Mouse (Mus musculus) lung, adult 2 months (tissue): ENCODE measurements around the gene Palld. TPM values are rescaled to one million over a fixed set of nuclear protein-coding genes. Genes with fewer than 3 reads are reported as not detected.

Source experiments
- DNase-seq: peaks from one replicate; pipeline ENCODE4 v3.0.0; 2022
- H3K4me1 ChIP-seq: fragments of 200-500 bp; 2 replicates; pipeline ENCODE4 v1.6.1; 2011; ENCODE audit warnings: low read length; ENCODE audit not compliant: control insufficient read depth, insufficient read depth
- H3K4me3 ChIP-seq: fragments of 200-500 bp; replicated peaks from 2 replicates; pipeline ENCODE3; 2011; ENCODE audit warnings: low read depth, mild to moderate bottlenecking, control low read depth, low read length; ENCODE audit errors: extremely low read depth
- CTCF ChIP-seq: fragments of 200-500 bp; IDR thresholded peaks from 2 replicates; pipeline ENCODE4 v1.5.1; 2011; ENCODE audit warnings: mild to moderate bottlenecking, low read length, control low read depth; ENCODE audit not compliant: insufficient read depth
- POLR2A ChIP-seq: fragments of 200-500 bp; IDR thresholded peaks from 2 replicates; pipeline ENCODE4 v1.6.1; 2011; ENCODE audit warnings: low read depth, mild to moderate bottlenecking, control low read depth, low read length, borderline replicate concordance; ENCODE audit errors: extremely low read depth
- WGBS: fragments of 180-500 bp; shearing (Covaris S2); methylation state at CpG from one replicate; pipeline ENCODE4 v1.1.7; 2018; 5-methylcytosine and 5-hydroxymethylcytosine counted together
- polyA plus RNA-seq: library from polyadenylated mRNA; depleted of rRNA; stranded (reverse); fragments of >200 nt; gene quantifications from 2 replicates; pipeline ENCODE4 v1.2.3, GENCODE M21; 2012

Gene Palld
- polyA plus RNA-seq, 1 experiment: 37.1 TPM

- TF ChIP-seq CTCF (no peak), POLR2A (no peak)
- no peak for DNase-seq
- 83% methylated on average over 1 of the region's 1 CpGs for WGBS
- no peak overlapping the region for H3K4me3 ChIP-seq
- peaks cover 3% of the 10 kb centered on the region for H3K4me1 ChIP-seq
Measured at GRCm38 (mm10) chr8:61588336-61588735, 314.2 kb downstream of the Palld start.

DNA sequence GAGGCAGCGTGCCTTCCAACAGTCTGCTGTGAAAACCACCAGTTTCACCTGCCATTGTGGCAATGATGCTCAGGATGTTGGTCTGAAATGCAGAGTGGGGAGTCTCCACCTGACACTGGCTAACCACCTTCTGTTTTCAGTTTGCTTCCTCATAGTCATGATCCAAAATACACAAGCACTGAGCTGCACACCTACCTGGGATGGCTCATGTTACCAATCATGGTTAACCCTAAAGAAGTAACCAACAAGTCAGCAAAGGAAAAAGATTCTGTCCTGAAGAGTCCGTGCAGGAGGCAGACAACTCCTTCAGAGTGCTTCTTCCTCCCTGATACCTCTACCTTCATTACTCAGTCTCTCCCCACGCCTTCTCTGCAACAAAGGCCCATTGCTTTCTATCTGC lies 314.8 kb downstream of the Palld start:
- TF ChIP-seq CTCF (no peak), POLR2A (no peak)
- Histone ChIP-seq H3K4me3 (no peak overlapping the region), H3K4me1 (peaks cover 3% of the 10 kb centered on the region)
- no peak for DNase-seq
- 76% methylated on average over 3 of the region's 3 CpGs for WGBS

DNA sequence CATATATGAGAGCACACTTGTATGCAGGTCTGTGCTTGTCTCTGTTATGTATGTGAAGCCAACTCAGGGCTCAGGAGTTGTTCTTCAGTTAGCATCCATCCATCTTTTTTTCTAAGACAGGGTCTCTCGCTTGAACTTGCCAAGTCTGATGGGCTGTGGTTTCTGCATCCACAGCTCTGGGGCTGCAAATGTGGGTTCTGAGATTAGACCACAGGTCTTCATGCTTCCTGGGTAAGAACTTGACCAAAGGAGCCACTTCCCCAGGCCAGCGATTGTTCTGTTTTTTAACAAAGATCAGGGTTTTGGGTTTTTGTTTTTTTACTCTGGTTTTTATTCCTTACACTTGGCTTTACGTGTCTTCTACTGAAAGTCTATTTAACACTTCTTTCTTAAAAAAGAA lies 316.0 kb downstream of the Palld start:
- WGBS: 70% methylated on average over 3 of the region's 3 CpGs
- TF ChIP-seq CTCF (no peak), POLR2A (no peak)
- no peak for DNase-seq
- H3K4me3 ChIP-seq: no peak overlapping the region
- H3K4me1 ChIP-seq: peaks cover 3% of the 10 kb centered on the region

DNA sequence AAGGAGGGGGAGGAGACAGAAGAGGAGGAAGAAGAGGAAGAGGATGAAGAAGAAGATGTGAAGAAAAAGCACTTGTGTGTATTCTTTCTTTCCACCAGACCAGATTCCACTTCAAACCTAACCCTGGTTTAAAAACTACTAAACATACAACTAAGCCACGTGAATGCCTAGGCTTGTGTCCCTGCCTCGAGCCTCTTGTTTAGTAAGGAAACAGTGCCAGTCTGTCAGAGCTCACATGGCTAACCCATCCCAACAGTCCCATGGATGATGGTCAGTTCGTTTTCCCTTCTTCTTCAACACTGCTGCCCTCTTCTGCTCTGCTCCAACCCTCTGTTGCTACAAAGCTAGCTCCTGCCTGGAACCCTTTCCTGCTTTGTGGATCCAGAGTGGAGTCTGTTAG lies 316.7 kb downstream of the Palld start:
- WGBS: 74% methylated on average over 3 of the region's 3 CpGs
- H3K4me1 ChIP-seq: peaks cover 3% of the 10 kb centered on the region
- TF ChIP-seq CTCF (no peak), POLR2A (no peak)
- DNase-seq: no peak
- H3K4me3 ChIP-seq: no peak overlapping the region

DNA sequence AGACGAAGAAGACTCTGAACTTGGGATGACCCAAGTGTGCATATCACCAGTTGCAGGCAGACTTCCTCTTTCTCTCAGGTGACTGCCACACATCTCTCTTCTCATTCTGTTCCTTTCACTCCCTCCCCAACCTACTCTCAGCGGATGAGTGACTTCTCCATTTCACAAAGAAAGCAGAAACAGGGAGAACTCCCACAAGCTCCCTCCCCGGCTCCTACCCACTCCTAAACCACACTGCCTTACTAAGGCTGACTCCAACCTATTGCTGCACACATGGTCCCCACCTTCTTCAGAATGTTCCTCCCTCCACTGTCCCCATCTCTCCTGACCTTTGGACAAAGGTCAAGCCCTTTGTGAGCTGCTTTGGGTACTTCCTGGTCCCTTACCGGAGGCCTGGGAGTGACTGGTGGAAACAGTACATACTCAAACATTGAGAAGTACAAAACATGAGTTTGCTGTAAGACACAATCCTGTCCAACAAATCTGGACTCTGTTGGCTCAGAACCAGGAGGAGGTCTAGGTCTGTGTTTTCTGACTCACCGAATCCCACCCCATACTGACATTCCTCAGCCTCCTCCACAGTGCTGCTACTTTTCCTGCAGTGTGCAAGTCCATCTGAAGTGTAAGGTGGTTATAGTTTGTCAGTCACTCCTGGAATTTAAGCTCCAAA lies 317.6 kb downstream of the Palld start:
- Histone ChIP-seq H3K4me3 (no peak overlapping the region), H3K4me1 (peaks cover 3% of the 10 kb centered on the region)
- WGBS: 57% methylated on average over 5 of the region's 5 CpGs
- DNase-seq: no peak
- TF ChIP-seq CTCF: no peak
- TF ChIP-seq POLR2A: no peak

- no peak for DNase-seq
- Histone ChIP-seq H3K4me3 (no peak overlapping the region), H3K4me1 (peaks cover 3% of the 10 kb centered on the region)
- 61% methylated on average over 8 of the region's 8 CpGs for WGBS
- TF ChIP-seq CTCF: no peak
- no peak for TF ChIP-seq POLR2A
Measured at GRCm38 (mm10) chr8:61582547-61582946, 319.9 kb downstream of the Palld start.

DNA sequence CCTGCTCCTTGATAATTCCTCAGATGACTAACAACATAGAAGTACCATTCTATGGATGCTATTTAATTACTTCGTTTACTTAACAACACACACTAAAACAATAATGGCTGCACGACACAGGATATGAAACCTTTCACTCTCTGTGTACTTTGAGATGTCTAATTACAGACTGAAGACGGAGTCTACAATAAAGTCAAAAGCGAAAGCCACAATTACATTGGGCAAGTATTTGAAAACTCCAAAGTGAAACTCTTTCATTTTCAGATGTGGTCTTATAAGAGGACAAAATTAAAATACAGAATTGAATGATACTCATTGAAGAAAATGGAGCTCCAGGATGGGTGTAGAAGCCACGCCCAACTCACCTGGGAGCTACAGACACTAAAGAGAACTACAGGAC lies 321.2 kb downstream of the Palld start:
- H3K4me1 ChIP-seq: peaks cover 3% of the 10 kb centered on the region
- WGBS: 63% methylated on average over 5 of the region's 5 CpGs

GRCm38 (mm10) chr8:61579831-61580230 lies 322.7 kb downstream of the Palld start:
- Histone ChIP-seq H3K4me3 (no peak overlapping the region), H3K4me1 (peaks cover 2% of the 10 kb centered on the region; the same call in 1 of the 2 replicates)
- no peak for DNase-seq
- no peak for TF ChIP-seq CTCF
- WGBS: 83% methylated on average over 4 of the region's 4 CpGs

More for the DNA sequence above, 321.2 kb downstream of the Palld start:
- H3K4me3 ChIP-seq: no peak overlapping the region
- TF ChIP-seq CTCF (no peak), POLR2A (no peak)
- DNase-seq: no peak

- TF ChIP-seq CTCF (no peak), POLR2A (no peak)
- DNase-seq: no peak
- H3K4me3 ChIP-seq: no peak overlapping the region
- H3K4me1 ChIP-seq: peaks cover 2% of the 10 kb centered on the region; the same call in 1 of the 2 replicates
- WGBS: 70% methylated on average over 6 of the region's 6 CpGs
Measured at GRCm38 (mm10) chr8:61578754-61579153, 323.7 kb downstream of the Palld start.

GRCm38 (mm10) chr8:61575096-61575653 lies 327.3 kb downstream of the Palld start:
- no peak for DNase-seq
- WGBS: 40% methylated on average over 4 of the region's 4 CpGs
- TF ChIP-seq CTCF: no peak
- Histone ChIP-seq H3K4me1 (peaks cover 4% of the 10 kb centered on the region; the same call in 1 of the 2 replicates), H3K4me3 (no peak overlapping the region)

- H3K4me1 ChIP-seq: peaks cover 4% of the 10 kb centered on the region; the same call in 1 of the 2 replicates
- TF ChIP-seq POLR2A: no peak
- TF ChIP-seq CTCF: no peak
- DNase-seq: no peak
- 29% methylated on average over 7 of the region's 7 CpGs for WGBS
- no peak overlapping the region for H3K4me3 ChIP-seq
Measured at GRCm38 (mm10) chr8:61574526-61574925, 328.0 kb downstream of the Palld start.
